Mouse (Mus musculus) neural tube, embryonic 15.5 days (tissue): ENCODE measurements at regions not wholly inside any gene's neighbourhood (a gene's known extent, or its start where the extent isn't known, plus 50 kb on each side); places are given as distances from the start of the nearest gene placed in this dataset.
A peak's percentile ranks its signal among the peaks of the same experiment; 100 is the strongest.

Source experiments
- ATAC-seq: fragments of 200-750 bp; cut with Nextera tagmentation; 2 replicates; pipeline ENCODE4 v1.8.0; 2017; ENCODE audit warnings: mild to moderate bottlenecking, moderate TSS enrichment, moderate library complexity; ENCODE audit not compliant: low FRiP score
- H3K27ac ChIP-seq: fragments of 300-500 bp; sonication (generic); replicated peaks from 2 replicates; pipeline ENCODE4 v1.5.1; 2015; ENCODE audit warnings: mild to moderate bottlenecking, inconsistent platforms
- H3K27me3 ChIP-seq: fragments of 300-500 bp; sonication (generic); replicated peaks from 2 replicates; pipeline ENCODE4 v1.6.1; 2015; ENCODE audit warnings: inconsistent platforms
- H3K36me3 ChIP-seq: fragments of 300-500 bp; sonication (generic); 2 replicates; pipeline ENCODE4 v1.6.1; 2015; ENCODE audit warnings: inconsistent platforms
- H3K4me1 ChIP-seq: fragments of 300-500 bp; sonication (generic); 2 replicates; pipeline ENCODE4 v1.6.1; 2015; ENCODE audit warnings: inconsistent platforms
- H3K4me2 ChIP-seq: fragments of 300-500 bp; sonication (generic); 2 replicates; pipeline ENCODE4 v1.6.1; 2015; ENCODE audit warnings: inconsistent platforms, mild to moderate bottlenecking, moderate library complexity
- H3K4me3 ChIP-seq: fragments of 300-500 bp; sonication (generic); replicated peaks from 2 replicates; pipeline ENCODE4 v1.5.1; 2015; ENCODE audit warnings: mild to moderate bottlenecking, inconsistent platforms
- H3K9ac ChIP-seq: fragments of 300-500 bp; sonication (generic); replicated peaks from 2 replicates; pipeline ENCODE4 v1.6.1; 2015; ENCODE audit warnings: mild to moderate bottlenecking, inconsistent platforms
- H3K9me3 ChIP-seq: fragments of 300-500 bp; sonication (generic); replicated peaks from 2 replicates; pipeline ENCODE4 v1.6.1; 2016; ENCODE audit warnings: inconsistent platforms
- WGBS: fragments of 180-500 bp; shearing (Covaris S2); methylation state at CpG from one replicate; pipeline ENCODE4 v1.1.7; 2015; ENCODE audit warnings: mixed read lengths; 5-methylcytosine and 5-hydroxymethylcytosine counted together

DNA sequence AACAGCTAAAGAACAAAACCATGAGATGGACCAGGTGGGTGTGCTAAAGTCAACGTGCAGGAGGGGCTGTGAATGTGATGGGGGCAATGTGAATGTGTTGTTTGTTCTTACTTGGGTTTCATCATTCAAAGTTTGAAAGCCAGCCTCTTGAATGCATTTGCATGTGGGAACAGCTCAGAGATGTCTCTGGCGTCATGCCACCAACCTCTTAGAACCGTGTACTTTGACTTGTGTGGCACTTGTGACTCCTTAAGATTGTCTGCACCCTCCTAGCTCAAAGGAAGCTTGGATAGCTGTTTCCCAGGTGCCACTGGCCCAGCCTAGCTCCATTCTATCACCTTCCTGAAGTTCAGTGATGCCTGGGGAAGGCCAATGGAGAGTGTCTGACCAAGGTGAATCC is 147.2 kb upstream of the Irf2bp2 start:
- Histone ChIP-seq H3K9ac (no peak overlapping the region), H3K4me2 (no peak overlapping the region), H3K9me3 (no peaks in the 10 kb centered on the region), H3K27ac (no peak overlapping the region), H3K4me1 (peaks cover 11% of the 10 kb centered on the region), H3K27me3 (no peaks in the 10 kb centered on the region), H3K36me3 (no peaks in the 10 kb centered on the region), H3K4me3 (no peak overlapping the region)
- 79% methylated on average over 3 of the region's 3 CpGs for WGBS
- ATAC-seq: no peak

GRCm38 (mm10) chr8:126739768-126740167 is 146.0 kb upstream of the Irf2bp2 start:
- H3K4me2 ChIP-seq: no peak overlapping the region
- 49% methylated on average over 10 of the region's 10 CpGs for WGBS
- no peak for ATAC-seq

GRCm38 (mm10) chr8:126737032-126737431 is 143.2 kb upstream of the Irf2bp2 start:
- Histone ChIP-seq H3K27me3 (no peaks in the 10 kb centered on the region), H3K9me3 (no peaks in the 10 kb centered on the region), H3K9ac (no peak overlapping the region), H3K4me2 (no peak overlapping the region), H3K27ac (peak overlapping the region; percentile 77), H3K4me1 (peaks cover 38% of the 10 kb centered on the region), H3K36me3 (no peaks in the 10 kb centered on the region), H3K4me3 (no peak overlapping the region)
- ATAC-seq: no peak
- 34% methylated on average over 5 of the region's 5 CpGs for WGBS

More at GRCm38 (mm10) chr8:126739768-126740167, 146.0 kb upstream of the Irf2bp2 start:
- Histone ChIP-seq H3K4me3 (no peak overlapping the region), H3K9ac (no peak overlapping the region), H3K27ac (no peak overlapping the region), H3K36me3 (no peaks in the 10 kb centered on the region), H3K27me3 (no peaks in the 10 kb centered on the region), H3K4me1 (peaks cover 23% of the 10 kb centered on the region), H3K9me3 (no peaks in the 10 kb centered on the region)

GRCm38 (mm10) chr8:126736441-126736962 is 142.7 kb upstream of the Irf2bp2 start:
- Histone ChIP-seq H3K27ac (peak overlapping the region; percentile 77), H3K4me2 (0 out of 2 replicates have a peak overlapping the region, but pooled peaks have one; percentile 1), H3K36me3 (no peaks in the 10 kb centered on the region), H3K4me1 (peaks cover 38% of the 10 kb centered on the region), H3K4me3 (no peak overlapping the region), H3K9me3 (no peaks in the 10 kb centered on the region), H3K27me3 (no peaks in the 10 kb centered on the region), H3K9ac (no peak overlapping the region)
- WGBS: 11% methylated on average over 10 of the region's 10 CpGs
- peak; percentile 57 for ATAC-seq

GRCm38 (mm10) chr8:126735488-126736440 is 142.0 kb upstream of the Irf2bp2 start:
- peak; percentile 68 for ATAC-seq
- H3K4me3 ChIP-seq: no peak overlapping the region
- H3K9ac ChIP-seq: no peak overlapping the region
- H3K36me3 ChIP-seq: no peaks in the 10 kb centered on the region
- H3K27ac ChIP-seq: peak overlapping the region; percentile 77
- H3K9me3 ChIP-seq: no peaks in the 10 kb centered on the region
- H3K4me1 ChIP-seq: peaks cover 38% of the 10 kb centered on the region
- whole genome bisulfite sequencing: 29% methylated on average over 25 of the region's 25 CpGs
- no peaks in the 10 kb centered on the region for H3K27me3 ChIP-seq
- peak overlapping the region; percentile 3; the same call in 1 of the 2 replicates for H3K4me2 ChIP-seq

GRCm38 (mm10) chr8:126734743-126735487 is 141.1 kb upstream of the Irf2bp2 start:
- Histone ChIP-seq H3K36me3 (no peaks in the 10 kb centered on the region), H3K27ac (peak overlapping the region; percentile 77), H3K9ac (no peak overlapping the region), H3K4me1 (peaks cover 41% of the 10 kb centered on the region), H3K4me2 (no peak overlapping the region), H3K9me3 (no peaks in the 10 kb centered on the region), H3K4me3 (no peak overlapping the region), H3K27me3 (no peaks in the 10 kb centered on the region)
- 65% methylated on average over 7 of the region's 7 CpGs for WGBS
- ATAC-seq: no peak

DNA sequence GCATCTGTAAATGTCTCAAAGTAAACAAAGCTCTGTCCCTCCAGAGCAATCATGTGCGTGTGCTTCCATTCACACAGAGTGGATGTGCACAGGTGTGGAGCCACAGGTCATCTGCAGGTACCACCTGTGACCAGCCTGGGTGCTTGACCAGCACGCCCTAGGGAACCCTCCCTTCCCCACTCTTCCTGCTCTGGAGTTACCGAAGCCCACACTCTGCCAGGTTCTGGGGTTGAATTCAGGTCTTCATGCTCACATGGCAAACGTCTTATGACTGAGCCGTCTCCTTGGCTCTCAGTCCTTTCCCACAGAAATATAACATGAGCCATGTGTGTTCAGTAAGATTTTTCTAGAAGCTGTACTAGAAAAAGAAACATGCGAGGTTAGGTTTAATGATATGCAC is 140.0 kb upstream of the Irf2bp2 start:
- Histone ChIP-seq H3K27me3 (no peaks in the 10 kb centered on the region), H3K4me2 (no peak overlapping the region), H3K9me3 (no peaks in the 10 kb centered on the region), H3K9ac (no peak overlapping the region), H3K4me1 (peaks cover 41% of the 10 kb centered on the region), H3K36me3 (no peaks in the 10 kb centered on the region), H3K4me3 (no peak overlapping the region), H3K27ac (no peak overlapping the region)
- no peak for ATAC-seq
- 81% methylated on average over 6 of the region's 6 CpGs for WGBS

DNA sequence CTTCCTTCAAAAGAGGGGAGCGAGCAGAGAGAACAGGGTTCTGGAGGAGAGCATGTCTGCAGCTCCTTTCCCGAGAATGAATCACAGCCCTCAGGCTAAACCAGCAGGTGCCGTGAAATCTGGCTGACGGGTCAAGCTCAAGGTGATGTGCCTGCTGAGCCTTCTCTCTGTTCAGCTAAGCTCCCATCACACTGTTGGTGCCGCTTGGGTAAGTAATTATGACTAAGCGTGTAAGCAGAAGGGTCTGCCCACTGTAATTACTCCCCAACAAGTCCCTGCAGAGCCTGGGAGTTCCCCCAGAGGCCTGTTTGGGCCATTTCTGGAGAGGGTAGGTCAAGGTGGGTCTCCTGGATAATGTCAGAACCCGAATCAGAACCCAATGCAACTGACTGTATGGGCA is 139.5 kb upstream of the Irf2bp2 start:
- no peaks in the 10 kb centered on the region for H3K9me3 ChIP-seq
- no peaks in the 10 kb centered on the region for H3K36me3 ChIP-seq
- no peak for ATAC-seq
- H3K9ac ChIP-seq: no peak overlapping the region
- H3K27me3 ChIP-seq: no peaks in the 10 kb centered on the region
- H3K4me2 ChIP-seq: no peak overlapping the region
- 37% methylated on average over 7 of the region's 7 CpGs for WGBS
- H3K27ac ChIP-seq: no peak overlapping the region
- H3K4me3 ChIP-seq: no peak overlapping the region
- peaks cover 41% of the 10 kb centered on the region for H3K4me1 ChIP-seq

DNA sequence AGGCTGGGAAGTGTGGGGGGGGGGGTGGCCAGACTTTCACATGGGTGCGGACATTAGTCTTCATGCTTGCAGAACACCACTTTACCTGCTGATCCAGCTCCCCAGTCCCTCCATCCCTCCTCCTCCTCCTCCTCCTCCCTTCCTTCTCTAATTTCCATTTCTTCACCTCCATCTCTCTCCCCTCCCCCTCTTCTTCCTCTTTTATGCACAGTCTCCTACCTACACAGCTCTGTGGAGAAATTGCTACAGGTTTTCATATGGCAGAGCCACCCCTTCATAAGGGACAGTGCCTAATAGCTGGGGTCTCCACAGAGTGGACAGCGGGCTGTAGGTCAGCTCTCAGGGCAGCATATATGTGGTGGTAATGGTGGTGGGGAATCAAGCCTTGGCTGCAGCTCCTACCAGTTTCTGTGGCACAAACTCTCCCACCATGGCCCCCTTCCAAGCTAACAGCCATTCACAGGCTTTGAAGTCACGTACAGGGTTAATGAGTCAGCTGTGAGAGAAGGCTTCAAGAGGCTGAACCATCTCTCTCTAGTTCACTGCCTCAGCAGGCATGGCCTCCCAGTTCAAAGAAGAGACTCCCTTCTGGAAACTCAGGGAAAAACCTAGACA is 136.3 kb upstream of the Irf2bp2 start:
- Histone ChIP-seq H3K4me1 (peaks cover 22% of the 10 kb centered on the region), H3K9ac (no peak overlapping the region), H3K27me3 (no peaks in the 10 kb centered on the region), H3K27ac (no peak overlapping the region), H3K36me3 (no peaks in the 10 kb centered on the region), H3K4me3 (no peak overlapping the region), H3K9me3 (no peaks in the 10 kb centered on the region), H3K4me2 (no peak overlapping the region)
- 75% methylated on average over 3 of the region's 3 CpGs for WGBS
- no peak for ATAC-seq

GRCm38 (mm10) chr8:126728987-126729632 is 135.3 kb upstream of the Irf2bp2 start:
- peaks cover 17% of the 10 kb centered on the region for H3K4me1 ChIP-seq
- no peaks in the 10 kb centered on the region for H3K9me3 ChIP-seq
- no peaks in the 10 kb centered on the region for H3K27me3 ChIP-seq
- H3K4me2 ChIP-seq: no peak overlapping the region
- H3K27ac ChIP-seq: no peak overlapping the region
- no peak overlapping the region for H3K9ac ChIP-seq
- H3K36me3 ChIP-seq: no peaks in the 10 kb centered on the region
- 86% methylated on average over 12 of the region's 12 CpGs for WGBS
- H3K4me3 ChIP-seq: no peak overlapping the region
- ATAC-seq: no peak

GRCm38 (mm10) chr8:126728135-126728534 is 134.3 kb upstream of the Irf2bp2 start:
- no peak for ATAC-seq
- Histone ChIP-seq H3K36me3 (no peaks in the 10 kb centered on the region), H3K27ac (no peak overlapping the region), H3K4me1 (peaks cover 10% of the 10 kb centered on the region), H3K9me3 (no peaks in the 10 kb centered on the region), H3K4me3 (no peak overlapping the region), H3K4me2 (no peak overlapping the region), H3K9ac (no peak overlapping the region), H3K27me3 (no peaks in the 10 kb centered on the region)
- 97% methylated on average over 5 of the region's 5 CpGs for WGBS
